Mouse (Mus musculus): ENCODE measurements around the gene Arsj. TPM values are rescaled to one million over a fixed set of nuclear protein-coding genes. Genes with fewer than 3 reads are reported as not detected.

Gene Arsj
- 4.4 and 6.0 TPM in 2 replicates for polyA plus RNA-seq (2015; fragmentation: Nextera tagmentation; extraction: Ambion mirVana)

- Histone ChIP-seq H3K27ac (replicated peaks) (no peak within 1 kb of the TSS), H3K4me2 (replicated peaks) (peak within 1 kb of the TSS; percentile 81), H3K4me1 (peaks cover 11% of the 10 kb centered on the region; the same call in 1 of the 2 replicates), H3K9me3 (replicated peaks) (no peaks in the 10 kb centered on the region), H3K4me3 (replicated peaks) (peak within 1 kb of the TSS; percentile 50), H3K36me3 (no peaks in the 10 kb centered on the region), H3K9ac (peak within 1 kb of the TSS; percentile 42), H3K27me3 (no peaks in the 10 kb centered on the region; the same call in 1 of the 2 replicates)
- 9% methylated on average over 41 of the region's 41 CpGs for WGBS
- ATAC-seq (ENCODE audit: insufficient number of reproducible peaks, low FRiP score, low TSS enrichment, low read depth): peak; percentile 82
These were observed at the start of gene Arsj for GRCm38 (mm10) chr3:126363568-126364505. Gene Arsj (plus strand): TSS chr3:126363684.

GRCm38 (mm10) chr3:126324872-126325498 lies 38.5 kb upstream of the Arsj start:
- Histone ChIP-seq H3K9ac (no peak overlapping the region), H3K4me3 (replicated peaks) (no peak overlapping the region), H3K36me3 (no peaks in the 10 kb centered on the region), H3K27me3 (no peaks in the 10 kb centered on the region), H3K4me2 (replicated peaks) (no peak overlapping the region), H3K4me1 (no peaks in the 10 kb centered on the region), H3K27ac (replicated peaks) (no peak overlapping the region), H3K9me3 (replicated peaks) (no peaks in the 10 kb centered on the region)
- 22% methylated on average over 4 of the region's 4 CpGs for WGBS
- ATAC-seq (ENCODE audit: insufficient number of reproducible peaks, low FRiP score, low TSS enrichment, low read depth): no peak

GRCm38 (mm10) chr3:126325891-126326627 lies 37.4 kb upstream of the Arsj start:
- H3K36me3 ChIP-seq: no peaks in the 10 kb centered on the region
- no peak overlapping the region for H3K4me2 ChIP-seq (replicated peaks)
- no peaks in the 10 kb centered on the region for H3K27me3 ChIP-seq
- H3K9me3 ChIP-seq (replicated peaks): no peaks in the 10 kb centered on the region
- H3K4me1 ChIP-seq: no peaks in the 10 kb centered on the region
- H3K9ac ChIP-seq: no peak overlapping the region
- 39% methylated on average over 4 of the region's 4 CpGs for WGBS
- no peak overlapping the region for H3K4me3 ChIP-seq (replicated peaks)
- H3K27ac ChIP-seq (replicated peaks): no peak overlapping the region
- ATAC-seq (ENCODE audit: insufficient number of reproducible peaks, low FRiP score, low TSS enrichment, low read depth): peak; percentile 60; the same call in 1 of the 2 replicates

- H3K9ac ChIP-seq: no peak overlapping the region
- no peaks in the 10 kb centered on the region for H3K27me3 ChIP-seq
- no peak overlapping the region for H3K27ac ChIP-seq (replicated peaks)
- H3K4me3 ChIP-seq (replicated peaks): no peak overlapping the region
- H3K36me3 ChIP-seq: no peaks in the 10 kb centered on the region
- H3K9me3 ChIP-seq (replicated peaks): no peaks in the 10 kb centered on the region
- H3K4me2 ChIP-seq (replicated peaks): no peak overlapping the region
- peak; percentile 39; the same call in 1 of the 2 replicates for ATAC-seq (ENCODE audit: insufficient number of reproducible peaks, low FRiP score, low TSS enrichment, low read depth)
- H3K4me1 ChIP-seq: no peaks in the 10 kb centered on the region
- WGBS: 71% methylated on average over 2 of the region's 2 CpGs
These were observed 36.7 kb upstream of the Arsj start for GRCm38 (mm10) chr3:126326628-126327325.

GRCm38 (mm10) chr3:126335329-126335728 lies 28.2 kb upstream of the Arsj start:
- Histone ChIP-seq H3K27ac (replicated peaks) (no peak overlapping the region), H3K4me1 (no peaks in the 10 kb centered on the region), H3K4me3 (replicated peaks) (no peak overlapping the region), H3K27me3 (no peaks in the 10 kb centered on the region), H3K9ac (no peak overlapping the region), H3K36me3 (no peaks in the 10 kb centered on the region), H3K9me3 (replicated peaks) (no peaks in the 10 kb centered on the region), H3K4me2 (replicated peaks) (no peak overlapping the region)
- ATAC-seq (ENCODE audit: insufficient number of reproducible peaks, low FRiP score, low TSS enrichment, low read depth): no peak
- 41% methylated on average over 4 of the region's 4 CpGs for WGBS

- Histone ChIP-seq H3K4me3 (replicated peaks) (no peak overlapping the region), H3K27me3 (no peaks in the 10 kb centered on the region), H3K9ac (no peak overlapping the region), H3K4me2 (replicated peaks) (no peak overlapping the region), H3K9me3 (replicated peaks) (no peaks in the 10 kb centered on the region), H3K36me3 (no peaks in the 10 kb centered on the region), H3K4me1 (no peaks in the 10 kb centered on the region), H3K27ac (replicated peaks) (no peak overlapping the region)
- ATAC-seq (ENCODE audit: insufficient number of reproducible peaks, low FRiP score, low TSS enrichment, low read depth): no peak
- 83% methylated on average over 1 of the region's 1 CpGs for whole genome bisulfite sequencing
These were observed 18.7 kb upstream of the Arsj start for GRCm38 (mm10) chr3:126344745-126345144.

GRCm38 (mm10) chr3:126359760-126360159 lies 3.7 kb upstream of the Arsj start:
- Histone ChIP-seq H3K4me1 (peaks cover 11% of the 10 kb centered on the region; the same call in 1 of the 2 replicates), H3K36me3 (no peaks in the 10 kb centered on the region), H3K4me2 (replicated peaks) (no peak overlapping the region), H3K27ac (replicated peaks) (no peak overlapping the region), H3K9me3 (replicated peaks) (no peaks in the 10 kb centered on the region), H3K9ac (no peak overlapping the region), H3K27me3 (no peaks in the 10 kb centered on the region; the same call in 1 of the 2 replicates), H3K4me3 (replicated peaks) (no peak overlapping the region)
- ATAC-seq (ENCODE audit: insufficient number of reproducible peaks, low FRiP score, low TSS enrichment, low read depth): no peak
- 38% methylated on average over 1 of the region's 1 CpGs for WGBS

GRCm38 (mm10) chr3:126362392-126362791 lies 1.1 kb upstream of the Arsj start:
- no peaks in the 10 kb centered on the region for H3K36me3 ChIP-seq
- no peak overlapping the region for H3K4me2 ChIP-seq (replicated peaks)
- no peak for ATAC-seq (ENCODE audit: insufficient number of reproducible peaks, low FRiP score, low TSS enrichment, low read depth)
- WGBS: 80% methylated on average over 2 of the region's 2 CpGs
- no peak overlapping the region for H3K4me3 ChIP-seq (replicated peaks)
- peaks cover 11% of the 10 kb centered on the region; the same call in 1 of the 2 replicates for H3K4me1 ChIP-seq
- no peak overlapping the region for H3K9ac ChIP-seq
- H3K27ac ChIP-seq (replicated peaks): no peak overlapping the region
- H3K9me3 ChIP-seq (replicated peaks): no peaks in the 10 kb centered on the region
- no peaks in the 10 kb centered on the region; the same call in 1 of the 2 replicates for H3K27me3 ChIP-seq

GRCm38 (mm10) chr3:126362931-126363525 lies 456 bp upstream of the Arsj start:
- H3K4me1 ChIP-seq: peaks cover 11% of the 10 kb centered on the region; the same call in 1 of the 2 replicates
- no peak overlapping the region for H3K27ac ChIP-seq (replicated peaks)
- H3K4me3 ChIP-seq (replicated peaks): peak overlapping the region; percentile 50
- no peak overlapping the region for H3K9ac ChIP-seq
- H3K4me2 ChIP-seq (replicated peaks): peak overlapping the region; percentile 81
- no peaks in the 10 kb centered on the region for H3K36me3 ChIP-seq
- H3K27me3 ChIP-seq: no peaks in the 10 kb centered on the region; the same call in 1 of the 2 replicates
- H3K9me3 ChIP-seq (replicated peaks): no peaks in the 10 kb centered on the region
- no peak for ATAC-seq (ENCODE audit: insufficient number of reproducible peaks, low FRiP score, low TSS enrichment, low read depth)
- WGBS: 79% methylated on average over 11 of the region's 11 CpGs

- Histone ChIP-seq H3K36me3 (no peaks in the 10 kb centered on the region), H3K27me3 (no peaks in the 10 kb centered on the region; the same call in 1 of the 2 replicates), H3K27ac (replicated peaks) (no peak overlapping the region), H3K4me2 (replicated peaks) (peak overlapping the region; percentile 81), H3K9ac (no peak overlapping the region), H3K4me1 (peaks cover 11% of the 10 kb centered on the region; the same call in 1 of the 2 replicates), H3K4me3 (replicated peaks) (peak overlapping the region; percentile 50), H3K9me3 (replicated peaks) (no peaks in the 10 kb centered on the region)
- 73% methylated on average over 7 of the region's 7 CpGs for WGBS
- no peak for ATAC-seq (ENCODE audit: insufficient number of reproducible peaks, low FRiP score, low TSS enrichment, low read depth)
These were observed 1.1 kb downstream of the Arsj start for GRCm38 (mm10) chr3:126364555-126364954.

Measured in embryonic facial prominence, embryonic 15.5 days (tissue).